Mouse (Mus musculus) 3134 (cell line): Measurements from ENCODE around the gene Spon1.
A peak's percentile ranks its signal among the peaks of the same experiment; 100 is the strongest.

ENCODE experiments used
- DNase-seq: peaks from one replicate; pipeline ENCODE4 v3.0.0-alpha.2; 2011; ENCODE audit warnings: low spot score; ENCODE audit not compliant: insufficient read length; ENCODE audit errors: extremely low read depth

Gene Spon1

DNA sequence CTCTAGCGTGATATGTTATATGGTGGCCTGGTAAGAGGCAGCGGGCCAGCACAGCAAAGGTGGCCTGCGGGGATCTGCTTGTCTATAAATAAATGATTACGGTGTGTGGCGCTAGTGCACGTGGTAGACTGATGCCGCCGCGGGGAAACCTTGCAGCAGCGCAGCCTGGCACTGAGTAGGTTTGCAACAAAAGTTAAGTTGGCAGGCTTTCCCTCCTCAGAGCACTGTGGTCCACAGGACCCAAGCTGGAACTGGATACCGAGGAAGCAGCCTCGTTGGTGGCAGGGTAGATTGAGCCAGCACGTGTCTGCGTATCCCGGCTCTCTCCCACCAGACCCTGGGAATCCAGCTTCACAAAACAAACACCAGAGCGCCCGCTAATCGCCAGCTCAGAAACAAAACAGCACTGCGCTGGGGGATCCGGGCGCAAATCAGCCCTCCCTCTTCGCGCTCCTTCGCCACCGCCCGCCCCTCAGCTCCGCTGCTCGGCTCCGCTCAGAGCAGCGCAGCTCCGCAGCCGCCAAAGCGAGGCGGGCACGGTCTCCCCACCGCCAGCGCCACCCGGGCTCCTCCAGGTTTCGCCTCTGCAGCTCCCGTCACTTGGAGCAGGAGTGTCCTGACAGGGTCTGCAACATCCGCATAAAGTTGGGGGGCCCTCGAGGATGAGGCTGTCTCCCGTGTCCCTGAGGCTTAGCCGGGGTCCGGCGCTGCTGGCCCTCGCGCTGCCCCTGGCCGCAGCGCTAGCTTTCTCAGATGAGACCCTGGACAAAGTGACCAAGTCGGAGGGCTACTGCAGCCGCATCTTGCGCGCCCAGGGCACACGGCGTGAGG is at the start of gene Spon1:
TSS of gene Spon1 (plus strand) at position 332 of the 831 bp plus-strand sequence.
- no peak for DNase-seq

DNA sequence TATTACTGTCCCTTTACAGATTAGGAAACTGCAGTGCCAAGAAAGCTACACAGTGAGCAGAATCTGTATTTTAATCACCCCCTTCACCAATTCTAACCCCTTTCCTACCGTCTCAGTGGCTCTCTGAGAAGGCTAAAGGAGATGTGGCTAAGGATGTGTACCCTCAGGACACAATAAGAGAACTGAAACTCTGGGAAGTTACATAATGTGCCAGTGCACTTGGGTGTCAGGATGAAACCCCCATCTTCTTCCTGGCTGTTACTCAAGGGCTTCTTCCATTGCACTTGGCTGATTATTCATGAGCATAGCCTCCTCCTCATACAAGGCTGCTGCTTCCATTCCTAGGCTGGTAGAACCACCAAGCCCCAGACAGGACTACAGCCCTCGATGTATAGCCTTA is 43.8 kb upstream of the Spon1 start:
- no peak for DNase-seq

DNA sequence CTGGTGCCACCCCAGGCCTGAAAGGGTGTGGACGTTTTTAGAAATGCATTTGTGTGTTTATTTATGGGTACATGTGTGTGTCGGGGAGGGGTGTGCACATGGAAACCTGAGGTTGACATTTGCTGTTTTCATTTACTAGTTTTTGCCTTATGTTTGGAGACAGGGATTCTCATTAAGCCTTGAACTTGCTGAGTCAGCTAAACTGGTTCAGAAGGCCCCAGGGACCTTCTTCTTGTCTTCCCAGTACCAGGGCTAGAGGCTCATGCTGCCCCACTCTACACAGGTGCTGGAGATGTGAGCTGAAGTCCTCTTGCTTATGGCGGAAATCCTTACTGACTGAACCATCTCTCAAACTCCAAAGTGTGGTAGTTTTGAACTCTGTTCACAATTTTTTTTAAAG is 41.9 kb upstream of the Spon1 start:
- DNase-seq, result no peak

- DNase-seq, result no peak
Observed at GRCm38 (mm10) chr7:113727999-113728713, 37.6 kb upstream of the Spon1 start.

DNA sequence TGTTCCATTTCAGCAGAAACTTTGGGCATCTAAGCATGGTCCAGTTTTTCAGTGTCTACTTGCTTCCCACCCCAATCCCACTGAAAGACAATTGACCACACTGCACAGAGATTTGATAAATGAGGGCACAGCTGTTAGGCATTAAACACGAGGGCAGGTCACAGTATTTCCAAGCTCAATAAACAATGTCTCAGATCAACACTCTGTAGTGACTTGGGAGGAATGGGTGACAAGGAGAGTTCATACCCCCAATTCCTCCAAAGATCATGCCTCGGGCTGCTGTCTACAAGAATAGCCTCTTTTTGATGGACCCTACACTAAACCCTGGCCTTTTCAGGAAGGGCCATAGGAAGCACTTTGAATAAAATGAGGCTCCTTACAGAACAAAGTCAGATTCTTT is 36.9 kb upstream of the Spon1 start:
- no peak for DNase-seq

DNA sequence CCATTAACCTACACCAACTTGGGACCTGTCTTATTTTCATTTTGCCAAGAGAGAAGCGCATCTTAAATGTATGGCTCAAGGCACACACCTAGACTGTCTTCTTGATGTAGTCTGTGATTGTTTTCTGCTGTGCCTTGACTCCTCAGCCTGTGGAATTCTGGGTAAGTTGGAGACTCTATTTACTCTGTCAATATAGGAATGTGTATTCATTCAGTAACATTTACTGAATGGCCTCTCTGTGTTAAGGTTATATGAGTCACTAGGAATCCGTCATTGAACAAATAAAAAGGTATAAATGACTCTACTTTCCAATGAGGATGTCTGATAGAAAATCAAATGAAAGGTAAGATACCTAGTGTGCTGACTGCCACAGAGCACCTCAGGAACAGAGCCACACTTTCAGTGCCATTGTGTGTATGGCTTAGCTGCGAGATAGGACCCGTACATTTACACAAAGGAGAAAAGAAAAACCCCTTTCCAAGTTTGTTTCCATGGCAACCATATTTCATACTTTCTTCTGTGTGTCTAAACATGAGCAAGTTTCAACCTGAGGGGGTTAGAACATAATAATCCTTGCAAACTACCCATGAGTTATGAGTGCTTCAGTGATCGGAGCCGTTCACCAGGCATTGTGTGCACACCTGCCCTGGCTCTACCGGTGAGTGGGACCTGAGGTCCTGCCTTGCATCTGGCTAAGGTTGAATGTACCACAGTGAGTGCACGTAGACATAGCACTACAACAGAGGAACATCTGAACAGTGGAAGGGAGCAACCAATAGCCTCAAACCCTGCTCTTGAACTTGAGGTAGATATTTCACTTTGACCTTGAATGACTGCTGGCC is 35.2 kb upstream of the Spon1 start:
- DNase-seq, result no peak

- DNase-seq, result no peak
Observed at GRCm38 (mm10) chr7:113737790-113738362, 27.9 kb upstream of the Spon1 start.

GRCm38 (mm10) chr7:113739181-113739580 is 26.6 kb upstream of the Spon1 start:
- DNase-seq, result peak; percentile 35

DNA sequence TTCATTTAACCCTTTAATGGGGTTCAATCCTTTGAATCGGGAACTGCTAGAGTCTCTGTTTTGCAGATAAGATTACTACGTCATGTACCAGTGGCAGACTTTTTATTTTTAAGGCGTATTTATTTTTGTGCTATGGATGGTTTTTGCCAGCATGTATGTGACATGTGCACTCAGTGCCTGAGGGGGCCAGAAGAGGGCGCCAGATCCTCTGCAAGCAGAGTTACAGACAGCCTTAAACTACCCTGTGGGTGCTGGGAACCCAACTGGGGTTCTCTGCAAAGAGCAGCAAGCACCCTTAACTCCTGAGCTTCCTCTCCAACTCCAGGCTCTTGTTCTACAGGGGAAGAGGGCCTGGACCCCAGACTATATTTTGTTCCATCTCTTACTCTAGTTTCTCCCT is 23.2 kb upstream of the Spon1 start:
- no peak for DNase-seq

GRCm38 (mm10) chr7:113743982-113744381 is 21.8 kb upstream of the Spon1 start:
- no peak for DNase-seq

GRCm38 (mm10) chr7:113756616-113757015 is 9.2 kb upstream of the Spon1 start:
- no peak for DNase-seq

- no peak for DNase-seq
Observed at GRCm38 (mm10) chr7:113759212-113759611, 6.6 kb upstream of the Spon1 start.

GRCm38 (mm10) chr7:113765133-113765532 is 665 bp upstream of the Spon1 start:
- DNase-seq, result no peak

DNA sequence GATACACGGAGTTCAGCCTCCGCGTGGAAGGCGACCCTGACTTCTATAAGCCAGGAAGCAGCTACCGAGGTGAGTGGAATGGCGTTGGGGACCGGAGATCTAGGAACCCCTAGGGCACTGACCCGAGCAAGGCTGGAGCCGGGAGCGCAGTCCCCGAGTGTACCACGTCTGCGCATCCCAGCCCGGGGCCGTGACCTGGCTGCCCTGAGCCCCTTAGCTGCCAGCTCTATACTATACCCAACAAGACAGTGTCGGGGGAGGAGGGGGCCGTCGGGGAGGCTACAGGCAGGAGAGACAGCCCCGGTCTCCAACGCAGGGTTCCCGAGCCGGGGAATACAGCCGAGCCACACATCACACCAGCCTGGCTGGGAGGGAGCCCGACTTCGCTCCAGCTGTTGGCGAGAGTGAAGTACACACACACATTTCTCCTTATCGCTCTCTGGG is 722 bp downstream of the Spon1 start:
- peak; percentile 9 for DNase-seq

DNA sequence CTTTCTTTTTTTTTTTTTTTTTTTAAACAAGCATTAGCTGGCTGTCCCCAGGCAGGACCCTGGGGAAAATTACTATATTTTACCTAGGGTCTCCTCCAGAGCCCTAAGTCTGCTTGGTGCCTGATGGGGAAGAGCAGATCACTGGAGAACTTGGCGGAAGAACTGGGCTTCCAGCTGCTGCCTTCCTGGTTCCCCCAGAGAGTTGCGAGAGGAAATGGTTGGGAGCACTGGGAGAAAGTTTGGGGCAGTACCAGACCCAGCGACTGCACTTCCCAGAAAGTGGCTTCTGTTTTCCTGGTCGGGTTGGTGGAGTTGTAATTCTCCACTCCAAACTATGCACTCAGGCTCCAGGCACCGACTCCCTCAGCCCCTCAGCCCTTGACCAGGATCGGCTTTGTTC is 1.7 kb downstream of the Spon1 start:
- DNase-seq, result no peak

DNA sequence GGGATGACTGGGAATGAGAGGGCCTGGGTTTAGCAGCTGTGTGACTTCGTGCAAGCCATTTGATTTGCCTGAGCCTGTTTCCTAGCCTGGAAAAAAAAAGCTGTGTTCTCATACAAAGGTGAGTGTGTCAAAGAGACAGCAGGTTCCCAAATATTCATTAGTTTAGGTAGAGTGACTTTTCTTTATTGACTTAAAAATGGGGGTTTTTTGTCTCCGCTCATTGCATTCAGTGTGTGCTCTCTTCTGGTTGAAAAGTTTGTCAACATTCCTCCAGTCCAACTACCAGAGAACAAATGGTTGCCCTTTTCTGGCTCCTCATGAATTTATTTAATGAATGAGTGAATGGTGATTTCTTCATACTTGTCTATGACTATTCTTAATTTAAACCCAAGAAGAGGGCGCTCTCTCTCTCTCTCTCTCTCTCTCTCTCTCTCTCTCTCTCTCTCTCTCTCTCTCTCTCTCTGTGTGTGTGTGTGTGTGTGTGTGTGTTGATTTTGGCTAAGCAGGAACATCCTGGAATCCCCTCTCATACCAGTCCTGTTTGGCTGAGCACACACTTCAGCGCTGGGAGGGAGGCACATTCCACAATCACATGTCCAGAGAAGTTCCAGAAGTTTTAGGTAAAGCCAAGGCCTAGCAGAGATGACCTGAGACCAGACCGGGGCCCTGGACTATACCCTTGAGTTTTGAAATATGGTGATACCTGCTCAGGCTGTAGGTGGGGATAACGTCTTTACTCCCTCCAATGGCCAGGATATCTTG is 2.6 kb downstream of the Spon1 start:
- DNase-seq, result no peak

DNA sequence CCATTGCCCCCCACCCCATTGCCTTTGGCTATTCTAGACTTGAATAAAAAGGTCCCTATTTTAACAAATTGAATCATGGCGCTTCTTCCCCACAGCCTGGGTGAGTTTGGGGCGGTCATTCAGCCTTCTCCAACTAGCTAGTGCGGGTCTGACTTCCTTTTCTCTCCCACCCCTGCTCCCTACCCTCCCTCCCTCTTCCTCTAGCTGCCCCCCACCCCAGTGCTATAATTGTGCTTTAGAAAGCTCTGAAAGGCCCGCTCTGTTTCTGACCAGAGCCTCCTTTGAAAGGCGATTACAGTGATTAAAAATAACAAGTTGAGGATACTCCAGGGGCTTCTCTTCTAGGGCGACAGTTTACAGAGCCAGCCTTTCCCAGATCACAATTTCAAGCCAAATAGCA is 3.5 kb downstream of the Spon1 start:
- no peak for DNase-seq

GRCm38 (mm10) chr7:113772135-113772534 is 6.3 kb downstream of the Spon1 start:
- no peak for DNase-seq

DNA sequence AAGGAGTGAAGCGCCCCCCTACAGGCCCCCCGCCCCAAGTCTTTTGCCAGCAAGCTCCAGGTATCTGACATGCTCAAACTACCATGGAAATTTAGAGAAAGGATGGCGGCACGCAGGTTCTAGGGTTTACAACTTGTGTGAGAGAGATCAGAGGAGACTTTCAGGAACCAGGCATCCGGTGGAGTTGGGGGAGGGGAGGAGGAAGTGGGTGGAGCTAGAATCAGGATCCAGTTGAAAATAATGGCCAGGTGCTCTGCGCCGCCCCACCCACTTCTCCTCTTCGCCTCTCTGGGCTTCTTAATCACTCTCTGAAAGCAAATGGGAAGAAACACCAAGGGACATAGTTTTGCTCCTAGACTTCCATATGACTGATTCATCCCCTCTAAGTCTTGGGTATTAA is 7.6 kb downstream of the Spon1 start:
- DNase-seq, result no peak

DNA sequence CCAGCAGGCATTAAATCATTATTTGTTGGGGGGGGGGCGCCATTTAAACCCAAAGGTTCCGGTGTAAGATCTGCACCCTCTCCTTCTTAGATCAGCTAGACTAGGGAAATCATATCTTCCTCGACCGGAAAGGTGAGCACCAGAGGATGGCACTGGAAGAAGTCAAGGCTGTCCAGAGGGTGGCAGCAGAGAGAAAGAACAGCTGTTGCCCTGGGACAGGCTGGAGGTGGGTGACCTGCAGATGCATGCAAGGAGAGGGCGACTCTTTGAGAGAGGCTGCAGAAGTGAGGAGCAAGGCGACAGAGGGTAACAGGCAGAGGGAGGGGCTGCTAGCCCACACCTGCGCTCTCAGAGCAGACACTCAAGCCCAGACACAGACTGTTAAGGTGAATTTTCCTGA is 8.2 kb downstream of the Spon1 start:
- peak; percentile 14 for DNase-seq
